Mouse (Mus musculus): ENCODE results near the gene Acp5. TPM values are rescaled to one million over a fixed set of nuclear protein-coding genes. Genes with fewer than 3 reads are reported as not detected.
"Not testable (repeated sequence)": the region's sequence is repeated elsewhere in the genome, so short reads cannot be mapped to it uniquely, and the experiment has no call there.

The Acp5 gene
- total RNA-seq, 2 experiments from 2014 or later = 0.51 TPM; not detected in 1

DNA sequence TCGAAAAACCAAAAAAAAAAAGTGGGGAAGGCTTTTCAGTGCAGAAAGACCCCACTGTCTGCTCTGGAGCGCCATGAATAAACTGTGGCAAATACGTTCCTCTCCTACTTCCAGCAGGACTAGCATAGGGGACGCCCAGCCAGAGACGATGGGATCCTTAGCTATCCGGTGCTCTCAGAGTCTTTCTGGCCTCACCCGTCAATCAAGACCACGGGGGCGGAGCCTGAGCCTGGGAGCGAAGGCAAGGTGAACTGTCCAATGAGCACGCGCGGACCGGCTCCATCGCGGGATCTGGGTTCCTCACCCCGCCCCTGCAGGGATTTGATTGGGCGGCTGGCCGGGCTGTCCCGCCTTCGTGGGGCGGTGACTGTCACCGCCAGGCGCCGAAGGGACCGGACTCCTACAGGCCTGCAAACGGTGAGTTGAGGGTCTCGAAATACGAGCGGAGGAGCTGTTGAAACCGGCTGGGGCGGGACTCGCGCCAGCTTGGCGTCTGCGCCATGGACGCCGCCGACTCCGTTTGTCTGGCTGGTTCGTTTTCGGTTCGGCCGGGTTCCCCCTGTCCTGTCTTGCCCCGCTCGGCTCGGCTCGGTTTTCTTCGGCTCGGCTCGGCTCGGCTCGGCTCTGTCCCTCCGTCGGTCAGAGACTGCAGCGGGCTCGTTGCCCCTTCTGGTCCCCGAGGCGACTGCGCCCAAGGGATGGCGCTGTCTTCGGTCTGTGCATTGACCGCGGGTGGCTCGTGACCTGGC is 21.2 kb upstream of the Acp5 start, which contains the start of gene Pigyl:
Gene Pigyl, plus strand, starts transcription at position 350 of the 749 bp plus-strand sequence.
- peak; percentile 97 to 99 for DNase-seq (ENCODE audit: extremely low spot score in 1 of 2, low spot score in 2 of 2)
- Histone ChIP-seq H3K27ac (peak within 1 kb of the TSS; percentile 95), H3K4me3 (peak within 1 kb of the TSS; percentile 78)
- intact Hi-C loops (cut with DNase I) = loop anchor here (2.0 to 10.0 kb wide), 3 partner anchors 68 to 552 kb away; partner anchors contain the start of gene Zfp809
- TF ChIP-seq CTCF (IDR thresholded peaks at IDR 0.05) = peak; percentile 8

DNA sequence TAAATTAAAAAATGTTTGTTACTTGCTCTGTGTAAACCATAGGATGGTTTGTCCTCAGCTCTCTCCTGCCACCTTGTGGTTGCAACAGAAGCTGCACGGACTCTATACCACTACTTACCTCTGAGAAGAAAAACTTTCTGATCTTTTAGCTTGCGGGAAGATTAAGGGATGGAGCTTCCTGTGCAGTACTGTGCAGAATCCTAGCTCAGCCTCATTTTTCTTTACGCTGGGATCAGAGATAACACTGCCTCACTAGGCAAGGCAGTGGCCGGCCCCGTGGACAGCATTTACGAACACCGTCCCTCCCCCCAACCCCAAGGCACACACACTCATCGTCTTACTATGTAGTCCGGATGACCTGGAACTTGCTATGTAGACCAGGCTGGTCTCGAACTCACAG is 20.1 kb upstream of the Acp5 start:
- peak; percentile 97 for TF ChIP-seq CTCF (IDR thresholded peaks at IDR 0.05)
- H3K4me3 ChIP-seq = no peak overlapping the region
- intact Hi-C loops (cut with DNase I) = loop anchor here (2.0 to 10.0 kb wide), 3 partner anchors 69 to 551 kb away; partner anchors contain the start of gene Zfp809
- DNase-seq (ENCODE audit: extremely low spot score in 1 of 2, low spot score in 2 of 2) = peak; percentile 54 to 62
- H3K27ac ChIP-seq = no peak overlapping the region

GRCm38 (mm10) chr9:22153810-22154209 is 18.3 kb upstream of the Acp5 start:
- no peak for DNase-seq (ENCODE audit: extremely low spot score in 1 of 2, low spot score in 2 of 2)
- Histone ChIP-seq H3K27ac (no peak overlapping the region), H3K4me3 (no peak overlapping the region)
- no peak; the same call in 1 of the 2 replicates for TF ChIP-seq CTCF (IDR thresholded peaks at IDR 0.05)
- intact Hi-C loops (cut with DNase I) = loop anchor here (10.0 kb wide), 1 partner anchor 549 kb away; no protein-coding TSS in a partner anchor

GRCm38 (mm10) chr9:22150946-22151345 is 15.4 kb upstream of the Acp5 start:
- no peak for TF ChIP-seq CTCF (IDR thresholded peaks at IDR 0.05)
- DNase-seq (ENCODE audit: extremely low spot score in 1 of 2, low spot score in 2 of 2) = no peak
- H3K4me3 ChIP-seq = no peak overlapping the region
- intact Hi-C loops (cut with DNase I) = loop anchor here (10.0 kb wide), 1 partner anchor 546 kb away; no protein-coding TSS in a partner anchor
- H3K27ac ChIP-seq = no peak overlapping the region

- intact Hi-C loops (cut with DNase I) = loop anchor here (10.0 kb wide), 1 partner anchor 545 kb away; no protein-coding TSS in a partner anchor
- not testable (repeated sequence) for H3K27ac ChIP-seq; H3K4me3 ChIP-seq; DNase-seq (ENCODE audit: extremely low spot score in 1 of 2, low spot score in 2 of 2)
These were observed 14.8 kb upstream of the Acp5 start for GRCm38 (mm10) chr9:22150249-22150693.

- no peak for DNase-seq (ENCODE audit: extremely low spot score in 1 of 2, low spot score in 2 of 2)
- intact Hi-C loops (cut with DNase I) = loop anchor here (5.0 to 10.0 kb wide), 2 partner anchors 172 to 545 kb away; no protein-coding TSS in a partner anchor
- no peak for TF ChIP-seq CTCF (IDR thresholded peaks at IDR 0.05)
- Histone ChIP-seq H3K4me3 (no peak overlapping the region), H3K27ac (no peak overlapping the region)
These were observed 14.1 kb upstream of the Acp5 start for GRCm38 (mm10) chr9:22149426-22150248.

- intact Hi-C loops (cut with DNase I) = no loop called here
- no peak overlapping the region for H3K27ac ChIP-seq
- H3K4me3 ChIP-seq = no peak overlapping the region
- DNase-seq (ENCODE audit: extremely low spot score in 1 of 2, low spot score in 2 of 2) = no peak
- no peak for TF ChIP-seq CTCF (IDR thresholded peaks at IDR 0.05)
These were observed 8.9 kb upstream of the Acp5 start for GRCm38 (mm10) chr9:22144304-22144965.

- intact Hi-C loops (cut with DNase I) = loop anchor here (1.0 kb wide), 2 partner anchors 25 to 77 kb away; no protein-coding TSS in a partner anchor
- no peak overlapping the region for H3K4me3 ChIP-seq
- no peak overlapping the region for H3K27ac ChIP-seq
- DNase-seq (ENCODE audit: extremely low spot score in 1 of 2, low spot score in 2 of 2) = peak; percentile 82 to 91
- peak; percentile 97 for TF ChIP-seq CTCF (IDR thresholded peaks at IDR 0.05)
These were observed 7.9 kb upstream of the Acp5 start for GRCm38 (mm10) chr9:22143108-22144037.

DNA sequence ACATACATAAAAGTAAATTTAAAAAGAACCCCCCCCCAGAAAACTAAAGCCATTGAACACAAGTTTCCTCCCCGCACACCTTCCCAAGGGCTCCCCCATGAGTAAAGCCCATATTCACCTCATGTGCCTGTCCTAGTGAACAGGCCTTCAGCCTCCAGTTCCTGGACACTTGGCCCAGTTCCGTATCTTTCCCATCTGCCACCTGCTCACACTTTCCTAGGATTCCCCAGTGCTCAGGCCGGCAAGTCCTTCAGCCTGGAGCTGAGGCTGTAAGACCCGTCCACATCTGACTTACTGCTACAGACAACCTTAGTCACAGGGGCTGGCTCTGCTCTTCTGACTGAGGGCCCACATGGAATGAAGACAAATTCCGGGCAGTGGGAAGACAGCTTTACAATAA is 4.2 kb upstream of the Acp5 start:
- DNase-seq (ENCODE audit: extremely low spot score in 1 of 2, low spot score in 2 of 2) = no peak
- intact Hi-C loops (cut with DNase I) = no loop called here
- Histone ChIP-seq H3K4me3 (no peak overlapping the region), H3K27ac (no peak overlapping the region)
- TF ChIP-seq CTCF (IDR thresholded peaks at IDR 0.05) = no peak

DNA sequence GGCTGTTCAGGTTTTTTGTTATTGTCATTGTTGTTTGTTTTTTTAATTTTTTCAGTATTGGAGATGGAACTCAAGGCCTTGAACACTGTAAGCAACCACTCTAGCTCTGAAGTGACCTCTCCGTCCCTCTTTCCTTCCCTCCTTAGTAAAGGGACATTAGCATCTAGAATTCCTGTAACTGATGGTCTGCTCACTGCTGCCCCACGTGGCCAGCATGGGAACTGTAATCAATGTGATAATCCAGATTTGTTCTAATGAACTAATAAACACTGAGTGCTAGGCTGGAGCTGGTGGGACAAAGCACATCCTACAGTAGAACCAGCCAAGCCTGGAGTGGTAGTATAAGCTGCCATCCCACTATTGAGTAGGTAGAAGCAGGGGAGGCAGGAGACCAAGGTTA is 3.0 kb upstream of the Acp5 start:
- Histone ChIP-seq H3K27ac (no peak overlapping the region), H3K4me3 (no peak overlapping the region)
- TF ChIP-seq CTCF (IDR thresholded peaks at IDR 0.05) = peak; percentile 90
- no peak for DNase-seq (ENCODE audit: extremely low spot score in 1 of 2, low spot score in 2 of 2)
- intact Hi-C loops (cut with DNase I) = no loop called here
